Mouse (Mus musculus) neutrophil, adult 59 days (primary cell): ENCODE results near the gene Ssc4d. TPM values are rescaled to one million over a fixed set of nuclear protein-coding genes. Genes with fewer than 3 reads are reported as not detected.

ENCODE experiments used
- total RNA-seq, 2 experiments: library from RNA; stranded (reverse); gene quantifications; 1 replicate in 1 of 2; 2 replicates in 1 of 2; pipeline ENCODE4 v1.2.4; 2023

Gene Ssc4d
- 1 to 10 TPM; 5.7 to 9.1 TPM for total RNA-seq

DNA sequence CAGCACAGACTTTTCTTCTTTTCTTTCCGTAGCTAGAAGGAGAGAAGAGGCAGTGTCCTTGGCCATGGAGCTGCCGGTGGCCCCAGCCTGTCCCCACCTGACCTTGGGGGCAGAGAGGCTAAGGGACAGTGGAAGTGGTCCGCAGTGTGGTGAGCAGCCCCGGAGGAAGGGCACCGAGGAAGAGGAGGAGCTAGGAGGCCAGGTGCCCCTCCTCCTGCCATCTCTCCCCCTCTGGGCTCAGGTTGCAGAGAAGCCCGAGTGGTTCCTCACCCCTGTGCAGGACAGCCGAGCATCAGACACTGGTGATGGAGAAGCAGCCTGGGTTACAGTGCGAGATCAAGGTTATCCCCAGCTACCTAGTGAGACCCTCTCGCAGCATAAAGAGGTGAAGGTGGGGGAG is at the start of gene Ssc4d:
Ssc4d (minus strand) TSS at position 167 of the 400 bp plus-strand sequence.

DNA sequence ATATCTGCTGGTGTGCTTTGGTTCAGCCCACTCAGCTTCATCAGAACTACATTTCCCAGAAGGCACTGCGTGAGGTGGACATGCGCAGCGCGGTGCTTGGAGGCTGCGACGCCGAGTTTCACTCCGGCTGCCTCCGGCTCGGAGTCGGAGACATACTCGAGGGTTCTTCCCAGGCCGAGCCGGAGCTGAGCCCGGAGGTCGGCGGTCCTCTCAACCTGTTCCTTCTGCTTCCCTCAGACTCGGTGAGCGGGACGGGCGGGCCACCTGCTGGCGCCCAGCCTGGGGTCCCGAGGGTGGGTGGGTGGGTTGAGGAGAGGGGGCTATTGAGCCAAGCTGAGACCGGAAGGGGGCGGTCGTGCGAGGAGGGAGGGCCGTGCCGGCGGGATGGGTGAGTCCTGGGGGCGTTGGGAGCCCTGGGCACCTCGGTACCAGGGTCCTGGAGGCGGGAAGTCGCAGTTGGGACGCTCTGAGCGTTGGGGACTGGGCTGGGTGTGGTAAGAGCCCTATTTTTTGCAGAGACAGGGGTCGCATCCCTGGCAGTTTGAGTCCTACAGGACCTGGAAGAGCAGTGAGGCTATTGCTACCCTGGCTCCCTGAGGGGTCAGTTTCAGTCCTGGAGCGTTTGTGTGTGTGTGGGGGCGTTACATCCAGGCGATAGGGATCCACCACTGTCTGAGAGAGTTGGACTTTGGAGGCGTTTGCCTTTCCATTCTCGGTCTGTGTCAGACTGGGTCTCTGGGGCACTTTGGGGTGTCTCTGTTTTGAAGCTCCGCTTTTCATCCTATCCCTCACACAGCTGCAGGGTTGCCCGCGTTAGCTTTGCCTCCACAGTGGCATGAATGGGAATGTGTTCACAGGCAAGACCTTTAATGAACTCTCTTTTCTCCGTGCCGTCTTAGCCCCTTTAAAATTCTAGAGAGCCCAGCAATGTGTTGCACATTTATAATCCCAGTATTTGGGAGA is 20.7 kb upstream of the Ssc4d start, which contains the start of gene Dtx2:
Dtx2 (plus strand) TSS at position 76 of the 963 bp plus-strand sequence.

DNA sequence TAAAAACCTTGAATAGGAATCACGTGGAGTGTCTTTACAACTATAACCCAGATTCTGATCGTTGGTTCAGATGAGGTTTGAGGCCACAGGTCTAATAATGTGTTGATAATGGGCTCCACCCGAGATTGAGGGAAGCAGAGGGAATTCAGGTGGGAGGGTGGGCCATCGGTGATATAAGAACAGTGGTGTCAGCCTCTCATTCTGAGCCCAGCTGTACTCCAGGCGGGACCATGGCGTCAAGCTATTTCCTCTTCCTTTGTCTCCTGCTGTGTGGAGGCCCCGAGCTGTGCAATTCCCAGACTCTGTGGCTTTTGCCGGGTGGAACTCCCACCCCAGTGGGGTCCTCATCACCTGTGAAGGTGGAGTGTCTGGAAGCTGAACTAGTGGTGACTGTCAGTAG is 5.6 kb upstream of the Ssc4d start, which contains the start of gene Zp3:
Zp3 (plus strand) TSS at position 196 of the 400 bp plus-strand sequence.

DNA sequence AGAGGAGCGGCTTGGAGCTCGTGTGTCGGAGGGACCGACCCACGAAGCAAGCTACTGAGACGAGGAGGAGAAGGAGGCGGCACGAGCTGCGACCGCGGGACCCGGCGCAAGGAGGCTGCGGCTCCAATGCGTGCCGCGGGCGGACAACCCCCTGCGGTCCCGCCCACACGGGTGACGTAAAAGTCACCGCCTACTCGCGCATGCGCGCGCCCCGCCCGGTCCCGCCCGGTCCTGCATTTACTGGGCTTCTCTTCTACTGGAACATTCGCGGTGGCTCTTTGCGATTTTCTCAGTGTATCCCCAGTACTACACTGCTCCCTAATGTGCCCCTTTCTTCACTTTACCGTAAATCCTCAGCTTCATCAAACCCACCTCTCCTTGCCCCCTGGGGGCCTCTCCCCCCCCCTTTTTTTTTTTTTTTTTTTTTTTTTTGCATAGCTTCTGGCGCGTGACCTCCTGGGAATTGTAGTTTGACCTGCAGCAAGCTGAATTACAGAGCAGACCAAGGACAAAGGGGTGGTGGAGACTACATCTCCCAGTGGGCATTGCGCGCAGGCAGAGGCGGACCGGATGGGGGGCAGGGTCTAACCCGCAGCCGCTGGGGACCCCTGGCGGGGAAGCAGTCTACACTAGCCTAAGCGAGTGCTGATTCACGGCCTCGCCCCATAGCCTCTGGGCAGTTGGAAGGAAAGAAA is 39.7 kb downstream of the Ssc4d start, which contains the start of gene Ywhag:
Ywhag (minus strand) TSS at position 136 of the 695 bp plus-strand sequence.

Other genes with a start within 250 kb of the Ssc4d start
- gene Tmem120a, start 230.1 kb downstream of the Ssc4d start, total RNA-seq, result 10 to 100 TPM; 31.6 to 33.8 TPM
- gene Styxl1, start 196.1 kb downstream of the Ssc4d start, total RNA-seq, result not detected
- 100 to 1,000 TPM; 227 to 235 TPM for gene Mdh2, start 196.1 kb downstream of the Ssc4d start, total RNA-seq
- gene Srrm3, start 167.6 kb downstream of the Ssc4d start, total RNA-seq, result not detected
- gene Hspb1, start 86.6 kb downstream of the Ssc4d start, total RNA-seq, result not detected
- 100 to 1,000 TPM; 111 to 123 TPM for gene Ywhag, start 39.9 kb downstream of the Ssc4d start, total RNA-seq
- gene Zp3, start 5.6 kb upstream of the Ssc4d start, total RNA-seq, result not detected
- gene Dtx2, start 20.3 kb upstream of the Ssc4d start, total RNA-seq, result 10 to 100 TPM; 16.8 to 17.3 TPM
- gene Upk3b, start 64.0 kb upstream of the Ssc4d start, total RNA-seq, result not detected
- gene Upk3bl, start 80.0 kb upstream of the Ssc4d start, total RNA-seq, result not detected
- gene Rasa4, start 109.4 kb upstream of the Ssc4d start, total RNA-seq, result 10 to 100 TPM; 26.8 to 32.4 TPM
- gene Polr2j, start 142.1 kb upstream of the Ssc4d start, total RNA-seq, result 10 to 100 TPM; 72.9 to 73.5 TPM
- gene Lrwd1, start 161.5 kb upstream of the Ssc4d start, total RNA-seq, result 10 to 100 TPM; 39.5 to 39.8 TPM
- gene Alkbh4, start 161.6 kb upstream of the Ssc4d start, total RNA-seq, result 10 to 100 TPM; 15.7 to 18.4 TPM
- 10 to 100 TPM; 77.0 to 79.4 TPM for gene Orai2, start 196.2 kb upstream of the Ssc4d start, total RNA-seq
- gene Prkrip1, start 224.4 kb upstream of the Ssc4d start, total RNA-seq, result 10 to 100 TPM; 20.8 to 21.0 TPM